Mouse (Mus musculus) cerebellum, adult 2 months (tissue): ENCODE measurements around the gene Ch25h. TPM values are rescaled to one million over a fixed set of nuclear protein-coding genes. Genes with fewer than 3 reads are reported as not detected.

Experiments
- DNase-seq, 2 experiments: peaks; one replicate each; pipeline ENCODE4 v3.0.0; 2021
- H3K27ac ChIP-seq: fragments of 200-500 bp; 2 replicates; pipeline ENCODE4 v1.5.1; 2012; ENCODE audit warnings: low read length, control low read depth, inconsistent platforms; ENCODE audit not compliant: insufficient read depth
- H3K27me3 ChIP-seq: fragments of 200-500 bp; 2 replicates; pipeline ENCODE4 v1.6.1; 2012; ENCODE audit warnings: inconsistent platforms, mild to moderate bottlenecking, low read length, moderate library complexity; ENCODE audit not compliant: control insufficient read depth, insufficient read depth
- H3K4me1 ChIP-seq: fragments of 200-500 bp; 2 replicates; pipeline ENCODE4 v1.6.1; 2011; ENCODE audit warnings: low read length; ENCODE audit not compliant: control insufficient read depth, insufficient read depth
- H3K4me3 ChIP-seq: fragments of 200-500 bp; replicated peaks from 2 replicates; pipeline ENCODE3; 2011; ENCODE audit warnings: mild to moderate bottlenecking, low read depth, low read length, control low read depth; ENCODE audit not compliant: insufficient read depth
- CTCF ChIP-seq: fragments of 200-500 bp; IDR thresholded peaks from 2 replicates; pipeline ENCODE4 v1.5.1; 2011; ENCODE audit warnings: low read depth, mild to moderate bottlenecking, control low read depth, low read length, moderate library complexity, borderline replicate concordance; ENCODE audit not compliant: insufficient read depth
- POLR2A ChIP-seq: fragments of 200-500 bp; IDR thresholded peaks from 2 replicates; pipeline ENCODE4 v1.6.1; 2011; ENCODE audit warnings: low read length, control low read depth, borderline replicate concordance; ENCODE audit not compliant: insufficient read depth
- WGBS: fragments of 180-500 bp; shearing (Covaris S2); methylation state at CpG from one replicate; pipeline ENCODE4 v1.1.7; 2018; 5-methylcytosine and 5-hydroxymethylcytosine counted together
- polyA plus RNA-seq: library from polyadenylated mRNA; depleted of rRNA; stranded (reverse); fragments of >200 nt; gene quantifications from 2 replicates; pipeline ENCODE4 v1.2.3, GENCODE M21; 2012

Ch25h gene
- polyA plus RNA-seq, 1 experiment: 0.41 TPM

GRCm38 (mm10) chr19:34517812-34518594 lies 43.0 kb upstream of the Ch25h start:
- Histone ChIP-seq H3K4me3 (no peak overlapping the region), H3K27me3 (no peaks in the 10 kb centered on the region), H3K4me1 (peaks cover 4% of the 10 kb centered on the region), H3K27ac (no peak overlapping the region)
- TF ChIP-seq CTCF (no peak), POLR2A (no peak)
- DNase-seq: peak; percentile 29 to 63
- 53% methylated on average over 13 of the region's 13 CpGs for WGBS

- peaks cover 4% of the 10 kb centered on the region for H3K4me1 ChIP-seq
- no peak overlapping the region for H3K27ac ChIP-seq
- DNase-seq: no peak
- H3K27me3 ChIP-seq: no peaks in the 10 kb centered on the region
- TF ChIP-seq CTCF (no peak), POLR2A (no peak)
- 98% methylated on average over 3 of the region's 3 CpGs for WGBS
- no peak overlapping the region for H3K4me3 ChIP-seq
Observed at GRCm38 (mm10) chr19:34517197-34517596, 42.2 kb upstream of the Ch25h start.

GRCm38 (mm10) chr19:34516346-34516745 lies 41.4 kb upstream of the Ch25h start:
- no peak for DNase-seq
- WGBS: 90% methylated on average over 2 of the region's 2 CpGs

GRCm38 (mm10) chr19:34515681-34516080 lies 40.7 kb upstream of the Ch25h start:
- WGBS: 79% methylated on average over 3 of the region's 3 CpGs
- TF ChIP-seq POLR2A (no peak), CTCF (no peak)
- no peak for DNase-seq
- Histone ChIP-seq H3K27ac (no peak overlapping the region), H3K4me1 (peaks cover 4% of the 10 kb centered on the region), H3K4me3 (no peak overlapping the region), H3K27me3 (no peaks in the 10 kb centered on the region)

More at GRCm38 (mm10) chr19:34516346-34516745, 41.4 kb upstream of the Ch25h start:
- Histone ChIP-seq H3K4me3 (no peak overlapping the region), H3K4me1 (peaks cover 4% of the 10 kb centered on the region), H3K27ac (no peak overlapping the region), H3K27me3 (no peaks in the 10 kb centered on the region)
- no peak for TF ChIP-seq CTCF

GRCm38 (mm10) chr19:34511528-34511927 lies 36.6 kb upstream of the Ch25h start:
- Histone ChIP-seq H3K27ac (no peak overlapping the region), H3K27me3 (no peaks in the 10 kb centered on the region; the same call in 1 of the 2 replicates), H3K4me3 (no peak overlapping the region), H3K4me1 (no peaks in the 10 kb centered on the region)
- no peak for DNase-seq
- 76% methylated on average over 8 of the region's 8 CpGs for WGBS
- TF ChIP-seq CTCF (no peak), POLR2A (no peak)

- WGBS: 92% methylated on average over 5 of the region's 5 CpGs
- no peak overlapping the region for H3K4me3 ChIP-seq
- TF ChIP-seq POLR2A (no peak), CTCF (no peak)
Observed at GRCm38 (mm10) chr19:34510717-34511116, 35.8 kb upstream of the Ch25h start.

GRCm38 (mm10) chr19:34505161-34505721 lies 30.3 kb upstream of the Ch25h start:
- H3K4me3 ChIP-seq: no peak overlapping the region
- no peak for TF ChIP-seq POLR2A
- no peak for TF ChIP-seq CTCF
- no peaks in the 10 kb centered on the region; the same call in 1 of the 2 replicates for H3K27me3 ChIP-seq
- DNase-seq: no peak
- no peak overlapping the region for H3K27ac ChIP-seq
- H3K4me1 ChIP-seq: no peaks in the 10 kb centered on the region
- WGBS: 91% methylated on average over 12 of the region's 12 CpGs

More at GRCm38 (mm10) chr19:34510717-34511116, 35.8 kb upstream of the Ch25h start:
- no peaks in the 10 kb centered on the region; the same call in 1 of the 2 replicates for H3K27me3 ChIP-seq
- no peak overlapping the region for H3K27ac ChIP-seq
- no peak for DNase-seq
- no peaks in the 10 kb centered on the region for H3K4me1 ChIP-seq

- Histone ChIP-seq H3K4me1 (no peaks in the 10 kb centered on the region), H3K27me3 (no peaks in the 10 kb centered on the region), H3K4me3 (no peak overlapping the region), H3K27ac (no peak overlapping the region)
- TF ChIP-seq CTCF (peak; percentile 34; the same call in 1 of the 2 replicates), POLR2A (no peak)
- peak; percentile 49 for DNase-seq
- WGBS: 60% methylated on average over 4 of the region's 4 CpGs
Observed at GRCm38 (mm10) chr19:34500763-34501162, 25.8 kb upstream of the Ch25h start.
